Mouse (Mus musculus) megakaryocyte progenitor cell, adult 5-6 weeks (primary cell): ENCODE data around the gene Arl15. TPM values are rescaled to one million over a fixed set of nuclear protein-coding genes. Genes with fewer than 3 reads are reported as not detected.

Source experiments
- ATAC-seq: replicated peaks from 2 replicates; pipeline ENCODE4 v1.8.0; 2016; ENCODE audit warnings: mild to moderate bottlenecking, moderate TSS enrichment, inconsistent platforms; ENCODE audit not compliant: poor library complexity
- total RNA-seq, 2 experiments: library from RNA; stranded (forward) in 1 of 2; stranded (reverse) in 1 of 2; fragments of 157-497, 149-512 nt in 1 of 2; fragments of 200-1000 nt in 1 of 2; gene quantifications; 2 replicates each; pipeline versions ENCODE4 v1.2.3 to v1.2.4; 2015 to 2017

Gene Arl15
- total RNA-seq, 2 experiments from 2014 or later, result 14.9 to 17.5 TPM

DNA sequence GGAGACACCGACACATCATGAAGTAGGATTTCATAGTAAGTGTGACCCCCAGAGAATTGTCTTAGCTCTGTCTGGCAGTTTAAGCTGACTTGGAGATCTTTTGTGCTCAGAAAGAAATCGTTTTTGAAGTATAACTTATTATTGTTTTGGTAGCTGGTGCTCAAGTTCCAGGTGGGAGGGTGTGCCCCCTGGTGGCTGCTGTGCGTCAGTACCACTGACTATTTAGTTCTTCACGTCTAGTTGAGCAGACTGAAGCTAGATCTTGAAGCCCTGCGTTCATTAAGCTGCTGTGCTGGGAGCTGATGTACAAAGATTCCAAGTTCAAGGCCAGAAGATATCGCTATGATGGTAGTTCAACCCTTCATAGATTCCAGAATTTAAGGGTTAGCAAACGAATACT is 71.5 kb downstream of the Arl15 start:
- ATAC-seq, result peak; percentile 60

DNA sequence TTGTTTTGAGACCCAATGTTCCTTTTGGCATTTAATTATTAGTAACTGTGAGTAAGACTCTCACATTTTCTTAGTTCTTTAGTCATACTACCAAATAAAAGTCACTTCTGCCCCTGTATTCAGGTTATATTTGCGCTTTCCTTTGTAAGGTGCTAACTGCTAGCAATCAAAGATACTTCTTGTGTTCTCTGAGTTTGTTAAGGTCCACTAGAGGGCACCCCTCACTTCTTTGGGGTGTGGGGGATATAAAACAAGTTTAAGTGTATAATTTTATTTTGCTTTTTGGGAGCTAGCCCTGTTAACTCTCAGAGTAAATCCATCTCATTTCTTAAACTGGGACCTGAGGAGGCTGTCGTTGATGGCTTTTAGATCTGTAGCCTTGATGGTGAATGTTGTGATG is 73.4 kb downstream of the Arl15 start:
- ATAC-seq, result no peak

DNA sequence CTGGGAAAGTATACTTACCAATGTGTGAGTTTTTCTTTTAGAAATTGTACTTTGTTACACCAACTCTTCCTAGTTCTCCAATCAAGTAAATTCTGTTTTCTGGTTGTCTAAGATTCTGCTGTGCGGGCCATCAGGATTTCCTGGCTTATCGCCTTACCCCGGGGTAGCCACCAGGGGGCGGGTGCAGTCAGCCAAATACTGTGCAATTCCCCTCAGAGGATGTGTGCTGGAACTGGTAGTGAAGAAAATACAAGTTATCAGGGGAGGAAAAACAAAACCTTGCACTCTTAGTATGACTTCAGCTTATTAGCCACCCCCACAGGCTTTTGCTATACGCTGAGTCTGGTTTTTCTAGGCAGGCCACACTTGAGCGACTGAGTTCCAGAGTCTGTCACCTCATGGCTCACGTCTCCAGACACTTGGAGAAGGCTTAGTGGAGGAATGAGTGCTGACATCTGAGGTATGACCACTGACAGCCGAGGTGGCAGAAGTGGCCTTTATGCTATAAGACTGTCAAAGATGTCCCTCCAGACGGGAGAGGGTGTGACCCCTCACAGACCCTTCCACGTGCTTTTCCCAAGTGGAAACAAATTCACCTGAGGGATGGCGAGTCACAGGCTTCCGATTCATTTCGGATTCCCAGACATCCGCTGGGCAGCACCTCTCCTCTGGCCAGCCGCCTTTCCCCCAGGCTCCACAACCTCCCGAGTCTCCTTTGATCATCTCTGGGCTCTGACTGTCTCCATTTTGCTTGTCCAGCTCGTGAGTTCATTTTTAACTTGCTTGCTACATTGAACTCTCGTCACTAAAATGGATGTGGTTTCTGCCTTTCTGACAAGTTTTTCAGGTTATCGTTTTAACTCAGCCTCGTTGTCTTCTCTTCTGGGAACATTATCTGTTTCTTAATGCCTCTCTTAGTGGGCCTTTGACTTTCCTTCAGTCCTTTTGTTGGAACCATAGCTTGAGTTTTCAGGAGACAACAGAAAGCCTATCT is 75.2 kb downstream of the Arl15 start:
- ATAC-seq, result peak; percentile 68

DNA sequence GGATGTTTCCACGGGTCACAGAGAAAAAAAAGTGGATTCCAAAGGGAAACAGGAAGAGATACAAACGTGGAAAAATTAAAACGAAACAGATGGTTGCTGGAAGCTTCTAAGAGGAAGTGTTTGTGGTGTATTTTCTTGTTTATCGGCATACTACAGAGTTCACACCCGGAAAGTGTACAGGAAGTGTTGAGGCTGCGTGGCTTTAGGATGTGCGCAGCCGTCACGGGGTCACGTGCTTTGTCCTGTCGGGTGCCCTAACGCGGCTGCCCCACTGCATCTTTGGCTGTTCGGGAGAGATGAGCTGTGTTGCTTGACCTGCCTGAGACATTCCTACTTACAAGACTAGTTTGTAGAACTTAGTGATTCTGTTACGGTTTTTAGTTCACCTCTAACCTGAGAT is 76.1 kb downstream of the Arl15 start:
- ATAC-seq, result peak; percentile 70

DNA sequence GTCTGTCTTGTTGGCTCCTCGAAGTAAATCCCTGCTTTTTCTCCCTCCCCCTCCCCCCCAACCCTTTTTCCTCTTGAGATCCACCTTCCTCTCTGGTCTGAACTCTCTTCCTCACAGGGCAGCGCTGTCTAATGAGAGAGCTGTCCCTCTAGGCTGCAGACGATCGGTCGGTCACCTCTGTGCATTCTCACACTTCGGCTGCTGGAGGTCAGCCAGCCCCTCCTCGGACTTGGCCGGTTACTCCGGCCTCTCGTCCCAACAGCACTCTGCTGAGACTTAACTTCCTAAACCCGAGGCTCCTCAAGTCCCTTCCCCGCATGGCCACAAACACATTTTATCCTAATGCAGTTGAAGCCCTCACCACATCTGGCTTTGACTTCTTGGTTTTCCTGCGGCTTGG is 77.5 kb downstream of the Arl15 start:
- no peak for ATAC-seq

GRCm38 (mm10) chr13:113875724-113876123 is 81.4 kb downstream of the Arl15 start:
- peak; percentile 38 for ATAC-seq

- peak; percentile 92 for ATAC-seq
Measured at GRCm38 (mm10) chr13:113877420-113877819, 83.1 kb downstream of the Arl15 start.

DNA sequence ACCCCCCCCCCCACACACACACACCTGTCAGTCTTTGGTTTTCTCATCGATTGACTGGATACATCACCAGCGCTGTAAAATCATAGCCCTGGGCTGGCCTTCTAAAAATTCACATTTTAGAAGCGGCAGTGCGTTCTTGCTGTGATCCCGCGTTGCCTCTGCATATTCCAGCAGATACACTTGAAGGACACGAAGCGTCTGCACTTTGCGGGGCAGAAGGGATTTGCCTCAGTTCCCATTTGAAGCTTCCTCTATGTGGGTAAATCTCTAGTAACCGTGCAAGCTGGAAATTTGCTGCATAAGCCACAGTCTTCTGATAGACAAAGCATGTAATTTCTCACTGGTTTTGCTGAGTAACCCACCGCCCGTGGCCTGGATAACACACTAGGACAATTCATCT is 84.3 kb downstream of the Arl15 start:
- no peak for ATAC-seq

- ATAC-seq, result peak; percentile 63
Measured at GRCm38 (mm10) chr13:113879651-113880327, 85.5 kb downstream of the Arl15 start.

DNA sequence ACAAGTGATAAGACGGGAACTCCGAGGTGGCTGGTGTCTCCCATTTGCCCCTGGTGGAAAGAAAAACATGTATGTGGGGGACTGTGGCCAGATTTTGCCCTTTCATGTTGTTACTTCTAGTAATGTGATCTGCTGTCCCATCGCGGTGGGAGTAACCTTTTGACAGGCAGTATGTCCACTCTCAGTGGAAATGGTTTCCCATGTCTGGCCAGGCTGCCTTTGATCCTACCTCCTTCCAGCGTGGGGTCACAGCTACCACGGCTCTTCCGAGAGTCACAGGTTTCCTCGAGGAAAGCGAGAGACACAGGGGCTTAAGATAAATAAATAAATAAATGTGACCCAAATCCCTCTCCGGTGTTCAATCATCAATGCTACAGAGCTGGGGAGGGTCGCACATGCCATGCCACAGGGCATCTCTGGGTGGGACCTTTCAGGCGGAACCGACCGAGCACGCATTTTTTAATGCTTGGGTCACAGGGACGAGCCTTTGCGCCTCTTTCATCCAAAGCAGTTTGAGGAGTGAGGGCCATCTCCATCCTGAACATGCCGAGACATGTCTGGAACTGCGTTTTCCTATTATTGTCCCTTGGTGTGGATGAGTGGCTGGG is 86.4 kb downstream of the Arl15 start:
- no peak for ATAC-seq

GRCm38 (mm10) chr13:113882959-113883358 is 88.7 kb downstream of the Arl15 start:
- no peak for ATAC-seq

- ATAC-seq, result no peak
Measured at GRCm38 (mm10) chr13:113887090-113887489, 92.8 kb downstream of the Arl15 start.

DNA sequence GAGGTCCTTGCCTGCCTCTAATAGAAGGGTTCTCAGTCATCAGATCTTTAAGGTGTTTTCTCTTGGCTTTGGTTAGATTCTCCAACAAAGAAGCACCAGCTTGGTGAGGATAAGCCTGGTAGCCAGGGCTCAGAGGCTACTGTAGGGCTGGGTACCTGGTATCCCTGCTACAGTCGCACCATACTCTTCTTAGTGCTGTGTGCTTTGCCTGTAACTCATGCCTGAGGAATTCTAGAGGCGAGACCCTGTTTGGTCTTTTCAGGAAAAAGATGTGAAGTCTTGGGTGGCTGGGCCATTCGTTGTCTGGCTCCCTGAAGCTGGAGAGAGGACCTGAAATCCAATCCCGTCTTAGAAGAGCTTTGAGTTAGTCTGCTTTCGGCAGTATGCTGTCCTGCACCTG is 93.8 kb downstream of the Arl15 start:
- no peak for ATAC-seq

DNA sequence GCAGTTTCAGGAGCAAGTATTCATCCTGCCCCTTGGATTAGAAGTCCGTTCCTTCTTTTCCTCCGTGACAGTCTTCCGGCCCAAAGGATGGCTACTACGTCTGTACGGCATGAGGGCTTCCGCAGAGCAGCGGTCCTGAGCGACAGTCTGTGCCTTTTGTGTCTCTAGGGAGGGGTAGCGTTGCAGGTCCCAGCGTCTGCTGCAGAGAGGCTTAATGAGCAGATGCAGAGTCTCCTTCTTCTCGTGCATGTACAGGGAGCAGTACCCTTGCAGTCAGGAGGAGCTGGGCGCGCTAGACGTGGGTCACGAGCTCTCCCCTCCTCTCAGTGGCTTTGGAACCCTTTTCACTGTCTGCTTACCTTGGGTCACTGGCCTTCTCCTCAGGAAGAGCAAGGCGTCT is 94.4 kb downstream of the Arl15 start:
- no peak for ATAC-seq

GRCm38 (mm10) chr13:113889140-113890055 is 95.1 kb downstream of the Arl15 start:
- no peak for ATAC-seq

- no peak for ATAC-seq
Measured at GRCm38 (mm10) chr13:113896684-113897083, 102.4 kb downstream of the Arl15 start.

DNA sequence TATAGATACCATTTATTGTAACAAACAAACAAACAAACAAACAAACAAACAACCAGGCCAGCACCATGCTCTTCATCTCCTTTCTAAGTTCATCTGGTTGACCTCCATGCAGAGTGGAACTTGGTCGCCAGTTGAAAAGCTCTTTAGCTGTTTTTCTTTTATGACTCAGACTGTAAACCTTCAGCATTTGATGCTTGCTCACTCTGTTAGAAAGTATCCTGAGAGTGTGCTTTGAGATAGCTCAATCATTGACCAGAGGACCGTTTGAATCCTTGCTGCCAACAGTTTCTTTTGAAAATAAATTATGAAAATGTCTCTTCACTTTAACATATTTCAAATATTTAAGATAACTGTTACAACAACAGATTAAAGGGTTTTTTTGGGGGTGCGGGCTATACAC is 103.2 kb downstream of the Arl15 start:
- no peak for ATAC-seq

GRCm38 (mm10) chr13:113897951-113898350 is 103.6 kb downstream of the Arl15 start:
- ATAC-seq, result no peak

DNA sequence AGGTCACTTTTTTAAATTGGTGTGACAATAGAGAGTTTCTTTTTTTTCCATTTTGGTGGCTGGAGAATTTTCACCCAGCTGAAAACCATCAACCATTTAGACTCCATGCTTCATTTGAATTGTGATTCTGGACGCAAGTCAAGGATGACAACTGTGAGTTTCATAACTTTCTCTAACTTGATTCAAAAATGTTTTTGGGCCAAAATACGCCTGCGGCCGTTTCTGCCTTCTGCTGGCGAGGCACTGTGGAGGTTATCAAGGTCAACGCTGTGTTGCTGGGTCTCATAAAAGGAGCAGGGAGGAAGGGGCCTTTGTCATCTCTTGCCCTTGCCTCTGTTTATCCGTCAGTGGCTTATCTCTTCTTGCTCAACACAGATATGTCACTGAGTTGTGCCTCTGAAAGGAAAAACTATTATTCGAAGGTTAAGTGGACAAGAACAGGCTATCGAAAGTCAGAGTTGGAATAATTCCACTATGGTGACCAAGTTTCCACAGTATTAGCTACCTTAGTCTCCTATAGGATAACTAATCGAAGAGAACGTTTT is 106.8 kb downstream of the Arl15 start:
- no peak for ATAC-seq

- peak; percentile 44 for ATAC-seq
Measured at GRCm38 (mm10) chr13:113903255-113903654, 109.0 kb downstream of the Arl15 start.
